Mouse (Mus musculus) ZHBTc4 (cell line): ENCODE data around the gene Srek1.

Source experiments
- DNase-seq: peaks from one replicate; pipeline ENCODE4 v3.0.0-alpha.2; 2011; ENCODE audit warnings: low read depth, low spot score

Gene Srek1

GRCm38 (mm10) chr13:103726872-103727271 lies 47.5 kb downstream of the Srek1 start:
- no peak for DNase-seq

GRCm38 (mm10) chr13:103711406-103712025 lies 62.9 kb downstream of the Srek1 start:
- DNase-seq, result no peak

GRCm38 (mm10) chr13:103710359-103710781 lies 64.0 kb downstream of the Srek1 start:
- no peak for DNase-seq

GRCm38 (mm10) chr13:103705436-103705978 lies 68.9 kb downstream of the Srek1 start:
- no peak for DNase-seq

- no peak for DNase-seq
Observed at GRCm38 (mm10) chr13:103703833-103704232, 70.6 kb downstream of the Srek1 start.

GRCm38 (mm10) chr13:103703386-103703785 lies 71.0 kb downstream of the Srek1 start:
- DNase-seq, result peak; percentile 86

- DNase-seq, result no peak
Observed at GRCm38 (mm10) chr13:103702266-103702665, 72.1 kb downstream of the Srek1 start.

- DNase-seq, result no peak
Observed at GRCm38 (mm10) chr13:103700752-103701151, 73.7 kb downstream of the Srek1 start.

GRCm38 (mm10) chr13:103697993-103698392 lies 76.4 kb downstream of the Srek1 start:
- no peak for DNase-seq

GRCm38 (mm10) chr13:103696164-103696563 lies 78.2 kb downstream of the Srek1 start:
- peak; percentile 51 for DNase-seq

- DNase-seq, result no peak
Observed at GRCm38 (mm10) chr13:103695456-103695855, 79.0 kb downstream of the Srek1 start.
